Mouse (Mus musculus) limb, embryonic 10.5 days (tissue): ENCODE measurements around the gene Gbp4. TPM values are rescaled to one million over a fixed set of nuclear protein-coding genes. Genes with fewer than 3 reads are reported as not detected.
"Not testable (repeated sequence)": the region's sequence is repeated elsewhere in the genome, so short reads cannot be mapped to it uniquely, and the experiment has no call there.

Experiments
- DNase-seq: peaks from one replicate; pipeline ENCODE4 v3.0.0-alpha.2; 2017; ENCODE audit warnings: low spot score
- H3K27ac ChIP-seq: fragments of 300-500 bp; sonication (generic); 2 replicates; pipeline ENCODE4 v1.5.1; 2016; ENCODE audit warnings: mild to moderate bottlenecking
- H3K27me3 ChIP-seq: fragments of 300-500 bp; sonication (generic); 2 replicates; pipeline ENCODE4 v1.6.1; 2016; ENCODE audit warnings: low read depth, mild to moderate bottlenecking; ENCODE audit not compliant: poor library complexity, severe bottlenecking
- H3K36me3 ChIP-seq: fragments of 300-500 bp; sonication (generic); 2 replicates; pipeline ENCODE4 v1.6.1; 2016; ENCODE audit warnings: mild to moderate bottlenecking, moderate library complexity
- H3K4me1 ChIP-seq: fragments of 300-500 bp; sonication (generic); 2 replicates; pipeline ENCODE4 v1.6.1; 2016
- H3K4me3 ChIP-seq: fragments of 300-500 bp; sonication (generic); 2 replicates; pipeline ENCODE4 v1.5.1; 2016; ENCODE audit warnings: mild to moderate bottlenecking, moderate library complexity
- H3K9me3 ChIP-seq: fragments of 300-500 bp; sonication (generic); replicated peaks from 2 replicates; pipeline ENCODE4 v1.6.1; 2016; ENCODE audit warnings: mild to moderate bottlenecking
- WGBS: fragments of 180-500 bp; shearing (Covaris S2); methylation state at CpG from one replicate; pipeline ENCODE4 v1.1.7; 2016; 5-methylcytosine and 5-hydroxymethylcytosine counted together
- polyA plus RNA-seq: library from polyadenylated mRNA; unstranded; fragments of >200 nt; fragmentation: Nextera tagmentation; extraction: Ambion mirVana; gene quantifications from 2 replicates; pipeline ENCODE4 v1.2.1, GENCODE M21; 2016

Gbp4 gene
- polyA plus RNA-seq, 1 experiment from 2014 or later = 0.14 TPM

DNA sequence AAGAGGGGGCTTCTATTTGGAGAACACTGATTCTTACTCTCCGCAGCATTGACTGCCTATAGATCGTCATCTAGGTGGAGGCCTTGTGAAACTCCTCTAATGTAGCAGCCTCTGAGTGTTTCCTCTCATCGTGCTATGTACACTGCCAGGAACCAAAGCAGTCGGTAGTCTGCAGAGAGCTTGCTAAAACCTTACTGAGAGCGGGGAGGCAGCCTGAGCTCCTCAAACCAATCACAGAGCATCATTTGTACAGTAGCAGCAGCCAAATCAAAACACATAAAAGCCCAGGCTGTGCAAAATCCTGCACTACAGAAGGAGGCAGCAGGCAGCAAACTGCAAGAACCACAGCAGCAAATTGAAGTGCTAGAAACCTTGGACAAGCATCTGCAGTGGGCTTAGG, 25.7 kb downstream of the Gbp4 start:
- H3K27ac ChIP-seq = no peak overlapping the region
- no peak overlapping the region for H3K4me3 ChIP-seq
- DNase-seq = no peak
- 95% methylated on average over 5 of the region's 5 CpGs for WGBS
- no peaks in the 10 kb centered on the region for H3K27me3 ChIP-seq
- no peaks in the 10 kb centered on the region for H3K9me3 ChIP-seq
- H3K36me3 ChIP-seq = no peaks in the 10 kb centered on the region
- H3K4me1 ChIP-seq = no peaks in the 10 kb centered on the region

GRCm38 (mm10) chr5:105110271-105110852, 29.0 kb downstream of the Gbp4 start:
- H3K27ac ChIP-seq, H3K9me3 ChIP-seq, H3K27me3 ChIP-seq, H3K4me3 ChIP-seq, H3K36me3 ChIP-seq, DNase-seq, H3K4me1 ChIP-seq: not testable (repeated sequence)
- 32% methylated on average over 4 of the region's 4 CpGs for WGBS

DNA sequence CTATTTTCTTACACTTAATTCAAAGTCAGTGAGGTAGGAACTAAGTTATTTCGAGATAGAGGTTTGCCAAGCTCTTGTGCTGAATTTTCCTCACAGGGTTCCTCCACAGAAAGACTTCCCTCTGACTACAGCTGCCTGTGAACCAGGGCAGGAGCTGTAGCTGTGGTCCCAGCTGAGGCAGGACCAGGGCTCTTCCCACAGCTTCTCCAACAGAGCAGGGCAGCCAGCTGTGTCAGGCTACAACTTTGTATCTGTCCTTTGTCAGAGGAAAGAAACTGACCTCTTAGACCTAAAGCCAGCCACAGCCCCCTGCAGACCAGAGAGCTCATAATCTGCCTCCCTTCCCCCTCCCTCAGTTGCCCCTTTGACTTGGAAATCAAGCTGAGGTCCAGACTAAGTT, 29.6 kb downstream of the Gbp4 start:
- H3K4me3 ChIP-seq, H3K36me3 ChIP-seq, H3K27me3 ChIP-seq, H3K27ac ChIP-seq, H3K9me3 ChIP-seq, DNase-seq, H3K4me1 ChIP-seq: not testable (repeated sequence)
- WGBS = 67% methylated on average over 1 of the region's 1 CpGs

- WGBS = 87% methylated on average over 2 of the region's 2 CpGs
- not testable (repeated sequence) for H3K36me3 ChIP-seq
Observed at GRCm38 (mm10) chr5:105105689-105106088, 33.7 kb downstream of the Gbp4 start.

DNA sequence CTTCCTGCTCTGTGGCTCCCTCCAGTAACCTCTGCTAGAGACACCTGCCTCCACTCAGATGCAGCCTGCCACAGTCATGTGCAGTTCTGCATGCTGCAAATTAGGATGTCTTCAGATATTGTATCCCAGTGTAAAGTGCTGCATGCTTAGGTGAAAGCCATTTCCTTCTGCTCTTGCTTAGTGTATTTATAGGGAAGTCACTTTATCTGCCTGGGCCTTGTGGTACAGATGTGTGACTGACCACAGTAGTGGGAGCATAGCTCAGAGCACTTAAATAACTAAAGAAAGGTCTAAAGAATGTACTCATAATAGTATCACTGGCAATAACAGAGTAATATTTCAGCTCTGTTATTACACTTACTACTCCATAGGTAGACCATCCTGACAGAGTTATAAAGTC, 57.5 kb downstream of the Gbp4 start:
- no peak overlapping the region for H3K27ac ChIP-seq
- no peaks in the 10 kb centered on the region for H3K36me3 ChIP-seq
- no peaks in the 10 kb centered on the region for H3K4me1 ChIP-seq
- no peaks in the 10 kb centered on the region for H3K9me3 ChIP-seq
- H3K4me3 ChIP-seq = no peak overlapping the region
- no peaks in the 10 kb centered on the region for H3K27me3 ChIP-seq
- DNase-seq = no peak

More at GRCm38 (mm10) chr5:105105689-105106088, 33.7 kb downstream of the Gbp4 start:
- H3K27ac ChIP-seq, H3K4me1 ChIP-seq, H3K4me3 ChIP-seq, H3K9me3 ChIP-seq, DNase-seq, H3K27me3 ChIP-seq: not testable (repeated sequence)

GRCm38 (mm10) chr5:105068356-105068755, 71.0 kb downstream of the Gbp4 start:
- H3K36me3 ChIP-seq, DNase-seq, H3K4me3 ChIP-seq, H3K27me3 ChIP-seq, H3K27ac ChIP-seq, H3K4me1 ChIP-seq, H3K9me3 ChIP-seq: not testable (repeated sequence)

Other genes starting within 250 kb of the Gbp4 start
- gene Abcg3, start 156.9 kb downstream of the Gbp4 start, polyA plus RNA-seq = 0.14 and 0.23 TPM in 2 replicates
- 0.75 and 0.81 TPM in 2 replicates for gene Gbp9, start within 50 bp of the Gbp4 start, polyA plus RNA-seq
- 0.21 TPM in 1 of 2 replicates, not detected in the other for gene Gbp8, start within 50 bp of the Gbp4 start, polyA plus RNA-seq
- not detected in 2 replicates for gene Gbp10, start 99.9 kb upstream of the Gbp4 start, polyA plus RNA-seq
- not detected in 2 replicates for gene Gm43302, start 154.1 kb upstream of the Gbp4 start, polyA plus RNA-seq
- gene Gbp6, start 154.1 kb upstream of the Gbp4 start, polyA plus RNA-seq = not detected in 2 replicates